Mouse (Mus musculus): ENCODE data around the gene Shroom1. TPM values are rescaled to one million over a fixed set of nuclear protein-coding genes. Genes with fewer than 3 reads are reported as not detected.

The Shroom1 gene
- total RNA-seq, 2 experiments from 2014 or later = 0.02 TPM; not detected in 1

DNA sequence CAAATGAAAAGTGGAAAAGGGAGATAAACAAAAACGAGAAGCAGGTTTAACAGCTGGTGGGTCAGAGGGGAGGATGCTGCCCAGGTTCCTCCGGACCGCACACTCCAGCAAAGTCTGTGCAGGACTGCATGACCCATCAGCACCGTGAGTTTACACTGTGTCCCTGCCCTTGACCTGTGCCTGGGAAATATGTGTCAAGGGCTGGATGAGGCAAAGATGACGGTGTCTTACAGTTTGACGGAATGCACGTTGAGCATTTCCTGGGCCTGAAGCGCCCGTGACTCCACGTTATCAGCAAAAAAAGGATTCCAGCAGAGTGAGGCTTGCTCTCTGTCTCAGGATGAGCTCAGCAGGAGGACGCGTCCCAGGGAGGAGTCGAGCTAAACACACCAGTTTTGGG, 11.4 kb upstream of the Shroom1 start:
- no peak for ATAC-seq (replicated peaks; ENCODE audit: poor library complexity)

DNA sequence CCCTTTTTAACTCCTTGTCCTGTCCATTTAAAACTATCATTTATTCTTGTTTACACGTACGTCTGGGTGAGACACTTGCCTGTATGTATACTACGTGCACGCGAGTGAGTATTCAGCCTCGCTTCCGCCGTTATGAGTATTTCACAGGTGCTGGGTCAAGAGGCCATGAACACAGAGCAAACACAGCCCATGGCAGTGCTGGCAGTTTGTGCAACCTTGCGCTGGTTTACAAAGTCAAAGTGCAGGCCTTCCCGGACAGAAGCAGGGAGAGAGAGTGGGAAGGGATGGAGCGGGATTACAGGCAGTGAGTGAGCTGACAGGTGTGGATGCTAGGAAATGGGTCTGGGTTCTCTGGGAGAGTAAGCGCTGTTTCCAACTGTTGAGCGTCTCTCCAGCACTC, 10.8 kb upstream of the Shroom1 start:
- no peak for ATAC-seq (replicated peaks; ENCODE audit: poor library complexity)

DNA sequence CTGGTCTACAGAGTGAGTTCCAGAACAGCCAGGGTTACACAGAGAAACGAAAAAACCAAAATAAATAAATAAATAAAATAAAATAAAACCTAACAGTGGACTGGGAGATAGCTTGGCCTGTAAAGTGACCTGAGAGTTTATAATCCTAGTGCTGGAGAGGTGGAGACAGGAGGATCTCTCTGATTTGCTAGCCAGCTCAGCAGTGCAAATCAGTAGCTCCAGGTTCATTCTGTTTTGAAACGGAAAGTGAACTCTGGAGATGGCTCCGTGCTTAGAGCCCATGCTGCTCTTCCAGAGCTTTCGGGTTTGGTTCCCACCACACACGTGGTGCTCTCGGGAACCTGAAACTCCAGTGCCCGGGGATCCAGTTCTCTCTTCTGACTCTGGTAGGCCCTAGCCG, 9.0 kb upstream of the Shroom1 start:
- no peak for ATAC-seq (replicated peaks; ENCODE audit: poor library complexity)

DNA sequence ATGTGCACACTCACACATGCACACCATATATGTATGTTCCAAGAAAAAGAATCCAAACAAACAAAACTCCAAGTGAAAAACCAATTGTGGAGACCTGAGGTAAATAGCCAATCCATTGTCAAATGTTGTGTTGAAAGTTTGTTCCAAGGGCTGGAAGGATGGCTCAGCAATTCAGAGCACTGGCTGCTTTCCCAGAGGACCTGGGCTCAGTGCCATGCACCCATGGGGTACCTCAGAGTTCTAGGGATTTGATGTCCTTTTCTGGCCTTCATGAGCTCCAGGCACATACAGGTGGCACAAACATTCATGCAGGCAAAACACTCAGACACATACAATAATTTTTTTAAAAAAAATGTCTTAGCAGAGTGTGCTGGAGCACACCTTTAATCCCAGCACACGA, 8.5 kb upstream of the Shroom1 start:
- ATAC-seq (replicated peaks; ENCODE audit: poor library complexity) = no peak

DNA sequence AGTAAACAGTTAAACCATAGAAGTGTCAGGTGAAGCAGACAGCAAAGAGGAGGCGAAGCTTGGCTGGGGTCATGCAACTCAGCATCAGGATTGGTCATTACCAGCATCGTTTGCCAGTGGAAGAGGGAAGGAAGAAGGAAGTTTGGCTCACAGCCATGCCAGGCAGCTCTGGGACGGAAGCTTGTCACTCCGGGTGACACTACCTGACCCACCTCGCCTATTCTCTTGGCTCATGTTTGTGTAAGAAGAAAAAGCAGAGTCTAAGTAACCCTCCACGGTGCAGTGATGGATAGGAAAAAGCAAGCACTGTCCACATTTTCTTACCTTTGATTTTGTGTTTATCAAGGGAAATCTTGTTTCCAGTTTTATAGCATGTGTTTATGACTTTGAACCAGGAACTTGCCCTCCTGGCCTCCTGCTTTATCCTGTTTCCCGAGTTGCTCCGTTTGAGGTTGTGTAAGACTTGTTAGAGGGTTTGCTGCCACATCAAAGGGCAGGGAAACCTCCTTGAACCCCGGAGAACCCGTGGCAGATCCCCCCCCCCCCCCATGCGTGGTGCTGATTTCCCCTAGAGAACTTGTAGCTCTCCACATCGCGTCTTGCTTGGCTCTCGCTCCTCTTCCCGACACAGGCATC, 6.8 kb upstream of the Shroom1 start:
- ATAC-seq (replicated peaks; ENCODE audit: poor library complexity) = peak; percentile 23; the same call in 1 of the 2 replicates

DNA sequence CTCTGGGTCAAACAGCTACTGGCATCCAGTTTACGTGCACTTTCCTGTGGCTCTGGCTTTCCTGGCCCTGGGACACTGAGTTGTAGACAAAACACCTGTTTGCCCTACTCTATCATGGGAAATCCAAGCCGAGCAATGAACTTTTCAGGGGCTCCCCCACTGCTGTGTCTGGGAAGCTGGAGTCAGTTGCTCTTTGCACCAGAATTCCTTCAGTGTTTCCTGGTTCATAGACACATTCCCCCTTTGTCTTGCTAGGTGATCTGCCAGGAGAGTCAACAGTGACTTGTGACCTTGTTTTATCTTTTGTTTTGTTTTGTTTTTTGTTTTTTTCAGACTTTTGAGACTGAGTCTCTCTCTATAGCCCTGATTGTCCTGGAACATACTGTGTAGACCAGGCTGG, 5.6 kb upstream of the Shroom1 start:
- ATAC-seq (replicated peaks; ENCODE audit: poor library complexity) = no peak

DNA sequence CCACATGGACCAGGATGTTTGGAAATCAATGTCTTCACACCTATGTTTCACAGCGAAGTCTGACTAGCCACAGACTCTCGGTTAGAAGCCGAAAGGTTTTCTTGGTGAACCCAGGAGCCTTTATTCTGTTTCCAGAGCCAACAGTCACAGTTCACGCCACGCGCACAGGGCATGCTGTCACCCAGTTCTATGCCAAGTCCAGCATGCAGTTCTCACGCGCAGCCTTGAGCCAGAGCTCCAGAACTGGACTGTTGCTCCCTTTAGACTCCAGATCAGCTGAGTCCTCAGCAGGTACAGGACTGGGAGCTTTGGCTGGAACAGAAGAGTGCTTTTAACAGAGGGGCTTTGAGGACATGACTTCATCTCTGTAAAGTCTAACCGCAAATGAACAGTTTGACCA, 4.6 kb upstream of the Shroom1 start:
- ATAC-seq (replicated peaks; ENCODE audit: poor library complexity) = no peak

DNA sequence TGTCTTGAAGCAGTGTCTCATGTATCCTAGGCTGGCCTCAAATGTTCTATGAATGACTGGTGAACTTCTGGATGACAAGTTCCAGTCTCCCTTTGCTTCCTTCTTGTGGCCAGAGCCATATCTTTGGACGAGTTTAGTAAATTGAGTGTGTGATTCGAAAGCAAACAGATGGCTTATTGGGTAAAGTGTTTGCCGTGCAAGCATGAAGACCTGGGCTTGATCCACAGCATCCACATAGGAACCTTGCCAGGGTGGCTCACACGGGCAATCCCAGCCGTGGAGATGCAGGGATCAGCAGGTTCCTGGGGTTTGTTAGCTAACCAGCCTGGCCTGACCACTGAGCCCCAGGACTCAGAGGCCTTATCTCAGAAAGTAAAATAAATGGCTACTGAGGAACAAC, 4.0 kb upstream of the Shroom1 start:
- no peak for ATAC-seq (replicated peaks; ENCODE audit: poor library complexity)

DNA sequence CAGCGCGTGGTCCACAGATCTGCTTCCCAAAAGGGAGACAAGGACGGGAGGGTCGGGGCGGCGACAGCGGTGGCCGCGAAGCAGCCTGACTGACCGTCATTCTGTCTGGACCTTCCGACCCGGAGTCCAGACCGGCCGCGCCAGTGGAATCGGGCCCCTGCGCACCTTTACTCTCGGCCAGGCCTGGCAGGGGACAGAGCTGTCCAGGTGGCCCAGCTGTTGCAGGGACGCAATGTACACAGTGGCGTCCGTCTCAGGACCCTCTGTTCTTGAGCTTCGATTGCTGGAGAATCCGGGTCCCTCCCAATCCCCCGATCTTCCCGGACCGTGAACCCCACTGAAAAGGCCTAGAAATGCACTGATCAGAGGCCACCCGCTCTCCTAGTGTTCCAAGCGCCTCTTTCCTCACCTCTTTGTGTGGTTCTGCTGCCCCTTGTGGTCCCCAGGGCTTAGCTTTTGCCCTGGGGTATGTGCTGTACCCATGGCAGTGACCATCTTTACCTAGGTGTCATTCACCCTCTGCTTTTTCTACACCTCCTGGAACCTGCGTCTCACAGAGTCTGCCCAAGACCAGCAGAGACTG, 458 bp downstream of the Shroom1 start:
- no peak for ATAC-seq (replicated peaks; ENCODE audit: poor library complexity)

DNA sequence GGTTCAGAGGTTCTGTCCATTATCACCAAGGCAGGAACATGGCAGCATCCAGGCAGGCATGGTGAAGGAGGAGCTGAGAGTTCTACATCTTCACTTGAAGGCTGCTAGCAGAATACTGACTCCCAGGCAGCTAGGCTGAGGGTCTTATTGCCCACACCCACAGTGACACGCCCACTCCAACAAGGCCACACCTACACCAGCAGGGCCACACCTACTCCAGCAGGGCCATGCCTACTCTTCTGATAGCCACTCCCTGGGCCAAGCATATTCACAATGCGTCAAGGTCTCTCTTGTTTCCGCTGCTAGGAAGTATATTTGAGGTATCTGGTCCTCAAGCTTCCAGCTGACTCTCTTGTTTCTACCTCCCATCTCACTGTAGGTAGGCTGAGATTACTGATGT, 2.0 kb downstream of the Shroom1 start:
- no peak for ATAC-seq (replicated peaks; ENCODE audit: poor library complexity)

DNA sequence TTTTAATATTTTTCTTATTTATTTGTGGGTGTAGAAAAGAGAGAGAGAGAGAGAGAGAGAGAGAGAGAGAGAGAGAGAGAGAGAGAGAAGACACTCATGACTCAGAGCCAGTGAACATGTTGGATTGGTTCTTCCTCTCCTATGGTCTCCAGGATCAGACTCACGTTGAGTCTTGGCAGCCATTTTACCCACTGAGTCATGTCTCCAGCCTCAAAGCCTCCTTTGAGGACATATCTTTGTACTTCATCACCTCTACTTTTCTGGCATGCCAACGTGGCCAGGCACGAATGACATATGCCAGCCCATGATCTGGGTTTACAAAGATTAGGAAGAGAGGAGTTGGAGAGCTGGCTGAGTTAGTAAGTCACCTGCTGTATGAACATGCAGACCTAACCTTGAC, 3.2 kb downstream of the Shroom1 start:
- ATAC-seq (replicated peaks; ENCODE audit: poor library complexity) = no peak

DNA sequence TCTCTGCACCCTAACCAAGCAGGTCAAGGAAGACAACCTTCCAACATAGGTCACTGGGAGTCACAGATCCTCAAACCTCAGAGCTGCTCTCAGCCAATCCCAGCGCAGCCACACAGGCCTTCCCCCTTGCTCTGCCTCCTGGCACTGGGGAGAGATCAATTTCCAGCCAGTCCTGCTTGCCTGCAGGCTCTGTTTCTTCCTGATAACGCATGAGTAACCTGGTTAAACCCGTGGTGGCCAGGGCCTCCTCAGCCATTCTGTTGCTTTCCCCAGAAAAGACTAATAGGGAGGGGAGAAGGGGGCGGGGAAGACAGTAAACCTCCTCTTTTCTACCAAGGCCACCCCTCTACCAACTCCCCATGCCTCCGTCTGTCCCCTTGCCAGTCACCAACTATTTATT, 4.7 kb downstream of the Shroom1 start:
- peak; percentile 68 for ATAC-seq (replicated peaks; ENCODE audit: poor library complexity)

DNA sequence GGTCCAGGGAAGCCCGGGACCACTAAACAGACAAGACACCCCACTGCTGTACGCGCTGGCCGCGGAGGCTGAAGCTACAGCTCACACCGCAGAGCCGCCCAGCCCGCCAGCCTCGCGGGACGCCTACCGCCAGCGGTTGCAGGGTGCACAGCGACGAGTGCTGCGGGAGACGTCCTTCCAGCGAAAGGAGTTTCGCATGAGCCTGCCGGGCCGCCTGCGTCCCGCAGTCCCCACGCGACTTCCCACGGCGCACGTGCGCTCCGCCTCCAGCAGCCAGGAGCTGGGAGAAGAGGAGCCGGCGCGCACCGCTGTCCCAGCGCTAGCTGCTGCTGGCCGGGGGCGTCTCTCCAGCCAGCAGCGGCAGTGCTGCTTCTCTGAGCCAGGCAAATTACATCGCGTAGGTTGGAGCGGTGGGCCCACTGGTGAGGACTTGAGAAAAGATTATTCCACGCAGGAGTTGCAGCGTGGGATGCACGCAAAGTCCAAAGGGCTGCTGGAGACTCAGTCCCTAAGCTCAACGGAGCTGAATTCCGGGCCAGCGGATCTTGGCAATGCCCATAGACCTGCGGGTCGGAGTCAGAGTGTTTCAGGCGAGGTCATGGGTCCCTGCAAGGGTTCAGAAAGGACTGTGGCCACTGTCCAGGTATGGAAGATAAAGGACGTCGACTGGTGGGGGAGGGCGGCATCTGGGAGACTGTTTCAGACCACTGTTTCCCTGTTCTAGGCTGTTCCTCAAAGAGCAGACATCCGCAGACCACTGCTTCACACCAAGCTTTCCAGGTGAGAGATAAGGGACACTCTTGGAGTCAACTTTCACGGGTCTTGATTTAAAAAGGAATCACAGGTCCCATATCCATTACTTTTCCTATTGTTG, 6.8 kb downstream of the Shroom1 start:
- 0 out of 2 replicates have a peak, but pooled peaks have one; percentile 7 for ATAC-seq (replicated peaks; ENCODE audit: poor library complexity)

DNA sequence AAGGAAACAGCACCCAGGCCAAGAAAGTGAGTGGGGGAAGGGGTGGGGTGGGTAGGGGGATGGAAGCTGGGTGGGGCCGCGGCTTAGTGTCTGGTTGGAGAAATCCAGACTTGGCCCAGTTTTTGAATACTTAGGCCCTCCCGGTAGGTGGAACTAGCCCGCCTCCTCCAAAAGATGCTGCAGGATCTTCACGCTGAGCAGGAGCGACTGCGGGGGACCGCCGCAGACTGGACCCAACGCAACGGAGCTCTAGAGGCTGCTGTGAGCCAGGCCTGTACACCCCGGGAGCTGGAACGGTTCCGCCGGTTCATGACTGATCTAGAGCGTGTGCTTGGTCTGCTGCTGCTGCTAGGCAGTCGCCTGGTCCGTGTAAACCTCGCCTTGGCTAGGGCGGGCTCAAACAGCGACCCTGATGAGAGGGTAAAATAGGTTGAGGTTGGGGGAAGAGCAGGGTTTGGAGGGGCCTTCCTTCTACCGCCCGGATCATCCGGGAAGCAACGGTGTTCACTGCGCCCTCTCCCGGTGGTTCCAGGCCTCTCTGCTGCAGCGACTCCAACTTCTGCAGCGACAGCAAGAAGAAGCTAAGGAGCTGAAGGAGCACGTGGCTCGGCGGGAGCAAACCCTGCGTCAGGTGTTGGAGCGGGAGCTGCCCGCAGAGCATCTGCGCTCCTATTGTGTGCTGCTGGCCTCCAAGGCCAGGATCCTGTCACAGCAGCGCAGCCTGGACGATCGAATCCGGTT, 9.4 kb downstream of the Shroom1 start:
- ATAC-seq (replicated peaks; ENCODE audit: poor library complexity) = peak; percentile 57

DNA sequence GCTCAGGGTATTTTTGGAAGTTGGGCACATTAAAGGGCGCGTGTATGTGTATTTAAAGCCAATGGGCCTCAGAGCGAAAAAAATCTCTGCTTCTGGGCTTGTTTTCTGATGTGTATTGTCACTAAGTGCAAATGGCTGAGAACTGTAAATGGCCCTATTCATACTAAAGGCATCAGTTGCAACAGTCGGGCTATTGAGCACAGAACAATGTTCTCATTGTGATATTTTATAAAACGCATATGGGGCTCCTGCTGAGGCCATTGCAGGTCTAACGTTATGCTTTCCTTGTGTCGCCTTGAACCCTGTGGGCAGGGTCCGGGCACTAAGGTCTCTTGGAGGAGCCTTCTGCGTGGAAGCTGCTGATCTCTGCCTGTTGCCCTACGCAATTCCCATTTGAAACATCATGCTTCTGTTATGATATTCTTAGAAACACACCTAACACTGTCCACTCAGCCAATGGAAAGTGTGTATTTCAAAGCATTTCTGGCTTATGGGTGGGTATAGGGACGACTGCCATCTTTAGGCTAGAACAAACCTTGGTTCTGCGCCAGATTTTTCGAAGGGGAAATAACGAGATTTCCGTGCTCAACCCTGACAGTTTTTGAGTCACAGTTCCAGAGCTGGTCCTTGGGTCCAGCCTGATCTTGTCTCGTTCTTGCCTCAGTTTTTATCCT, 12.4 kb downstream of the Shroom1 start:
- ATAC-seq (replicated peaks; ENCODE audit: poor library complexity) = no peak

DNA sequence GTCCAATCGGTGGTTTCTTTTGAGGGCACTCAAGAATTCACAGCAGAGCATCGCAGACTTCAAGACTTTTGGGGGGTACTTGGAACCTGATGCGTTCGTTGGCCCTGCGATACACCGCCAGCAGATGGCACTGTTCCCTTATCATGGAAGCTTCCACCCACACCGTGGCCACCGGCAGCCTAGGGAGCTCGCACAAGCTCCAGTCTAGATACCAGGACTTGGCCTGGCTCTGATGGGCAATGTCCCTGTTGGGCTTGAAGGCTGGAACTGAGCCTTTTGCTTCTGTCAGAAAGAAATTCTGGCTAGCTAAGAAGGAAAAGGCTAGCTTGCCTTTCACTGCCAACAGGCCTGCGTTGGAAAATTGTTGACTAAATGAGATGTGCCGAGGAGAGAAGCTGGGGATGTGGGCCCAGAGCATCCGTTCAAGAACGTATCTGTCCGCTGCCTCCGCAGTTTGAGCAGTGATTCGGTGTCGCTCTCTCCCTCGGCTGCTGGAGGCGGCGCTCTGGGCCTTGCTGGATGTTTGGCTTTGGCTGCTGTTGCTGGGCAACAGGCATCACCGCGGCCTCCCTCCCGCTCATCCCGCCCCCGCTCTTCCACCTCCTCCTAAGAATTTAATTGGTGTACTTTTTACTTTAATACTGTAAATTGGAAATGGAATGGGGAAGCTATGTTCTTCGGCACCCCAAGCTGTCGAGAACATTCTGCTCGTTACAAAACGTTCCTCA, 13.1 kb downstream of the Shroom1 start, which contains the start of gene Gm9837:
Gene Gm9837 (minus strand): TSS at position 512 of the 728 bp plus-strand sequence.
- ATAC-seq (replicated peaks; ENCODE audit: poor library complexity) = peak; percentile 96

DNA sequence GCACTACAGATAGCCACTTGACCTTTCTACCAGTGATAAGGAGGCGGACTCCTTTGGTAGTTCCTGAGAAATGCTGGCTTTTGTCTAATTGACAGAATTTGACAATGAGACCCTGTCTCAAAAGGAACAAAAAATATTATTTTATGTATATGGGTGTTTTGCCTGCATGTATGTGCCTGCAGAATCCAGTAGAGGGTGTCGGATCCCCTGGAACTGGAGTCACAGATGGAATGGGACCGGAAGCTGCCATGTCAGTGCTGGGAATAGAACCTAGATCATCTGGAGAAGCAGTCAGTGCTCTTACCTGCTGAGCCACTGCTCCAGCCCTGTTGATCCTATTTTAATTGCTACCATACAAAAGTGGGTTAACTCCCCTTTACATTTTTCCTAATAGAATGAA, 15.7 kb downstream of the Shroom1 start:
- no peak for ATAC-seq (replicated peaks; ENCODE audit: poor library complexity)

DNA sequence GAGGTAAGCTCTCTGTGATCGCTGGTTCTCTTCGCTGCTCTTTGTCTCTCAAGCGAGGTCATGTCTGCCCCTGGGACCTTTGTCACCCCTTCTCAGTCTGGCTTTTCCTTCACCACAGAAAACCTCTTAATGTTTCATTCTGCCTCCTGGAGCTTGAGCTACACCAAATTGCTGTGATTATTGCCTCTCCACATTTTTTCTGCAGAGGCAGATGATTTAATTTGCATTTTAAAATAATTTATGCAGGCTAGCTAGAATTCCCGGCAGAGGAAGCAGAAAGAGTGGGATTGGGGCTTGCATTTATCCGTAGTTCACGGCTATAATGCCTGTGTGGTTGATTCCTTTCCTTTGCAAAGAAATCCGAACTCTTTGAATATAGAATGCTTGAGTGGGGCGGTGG, 18.6 kb downstream of the Shroom1 start:
- no peak for ATAC-seq (replicated peaks; ENCODE audit: poor library complexity)

DNA sequence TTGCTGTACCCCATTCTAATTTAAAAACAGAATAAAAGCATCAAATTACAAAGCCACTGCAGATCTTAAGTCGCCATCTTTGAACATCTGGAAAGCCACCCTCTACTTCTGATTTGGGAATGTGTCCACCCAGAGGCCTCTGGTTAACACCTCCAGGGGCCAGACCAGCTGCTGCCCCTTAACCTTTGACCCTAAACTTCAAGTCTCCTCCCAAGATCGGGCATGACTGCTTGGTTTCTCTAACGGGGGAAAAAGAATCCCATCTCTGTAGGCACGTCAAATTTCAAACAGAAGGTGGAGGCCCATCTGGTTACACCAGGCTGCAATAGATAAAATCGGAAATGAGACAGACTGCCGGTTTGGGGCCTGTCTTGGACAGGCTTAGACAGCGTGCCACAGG, 20.8 kb downstream of the Shroom1 start:
- ATAC-seq (replicated peaks; ENCODE audit: poor library complexity) = no peak

All from megakaryocyte progenitor cell, adult 5-6 weeks (primary cell).